Mouse (Mus musculus) ovary, postnatal 36 days (tissue): Measurements from ENCODE around the gene Gpr12.
"Not testable (repeated sequence)": the region's sequence is repeated elsewhere in the genome, so short reads cannot be mapped to it uniquely, and the experiment has no call there.

Experiments used
- DNase-seq: peaks from one replicate; pipeline ENCODE4 v3.0.0; 2022; ENCODE audit warnings: low spot score, mixed read lengths

The Gpr12 gene

DNA sequence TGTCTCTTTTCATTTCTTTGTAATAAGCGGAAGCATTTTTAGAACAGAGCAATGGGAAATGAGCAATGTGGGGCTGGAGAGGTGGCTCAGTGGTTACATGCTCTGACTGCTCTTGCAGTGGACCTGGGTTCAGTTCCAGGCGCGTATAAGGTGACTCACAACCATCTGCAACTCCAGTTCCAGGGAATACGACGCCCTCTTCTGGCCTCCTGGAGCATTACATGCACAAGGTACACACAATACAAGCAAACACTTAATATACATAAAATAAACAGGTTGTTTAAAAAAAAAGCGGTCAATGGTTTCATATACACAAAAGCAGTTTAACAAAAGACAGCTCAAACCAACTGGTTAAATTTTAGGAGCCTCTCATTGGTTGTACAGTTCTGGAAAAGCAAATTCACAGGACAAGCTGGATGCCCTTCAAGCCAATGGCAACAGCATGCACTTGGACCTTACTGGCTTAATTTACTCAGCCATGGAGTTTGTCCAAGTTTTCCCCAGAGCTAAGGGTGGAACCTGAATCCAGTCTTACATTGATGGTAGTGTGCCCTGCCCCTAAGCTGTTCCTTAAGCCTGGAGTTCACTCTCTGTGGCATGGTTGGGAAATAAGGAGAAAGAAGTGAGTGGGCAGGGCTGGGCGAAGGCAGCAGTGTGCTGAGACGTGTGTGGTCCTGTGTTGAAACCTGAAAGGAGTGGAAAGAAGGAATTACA is 1.5 kb upstream of the Gpr12 start:
- DNase-seq = no peak

DNA sequence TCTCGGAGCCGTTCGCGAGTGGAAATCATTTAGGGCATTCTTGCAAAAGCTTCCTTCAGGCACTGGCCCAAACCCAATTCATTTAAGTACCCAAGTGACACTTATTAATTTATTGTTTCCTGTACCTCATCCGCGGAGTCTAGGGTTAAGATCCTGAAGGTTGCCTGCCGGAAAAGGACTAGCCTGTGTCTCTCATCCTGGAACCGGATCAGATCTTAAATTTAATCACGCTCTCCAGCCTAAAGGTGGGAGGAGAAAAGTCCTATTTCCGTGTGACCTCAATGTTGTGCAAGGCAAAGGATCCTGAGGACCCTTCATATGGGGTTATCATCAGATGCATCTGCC is 240 bp upstream of the Gpr12 start:
- no peak for DNase-seq

DNA sequence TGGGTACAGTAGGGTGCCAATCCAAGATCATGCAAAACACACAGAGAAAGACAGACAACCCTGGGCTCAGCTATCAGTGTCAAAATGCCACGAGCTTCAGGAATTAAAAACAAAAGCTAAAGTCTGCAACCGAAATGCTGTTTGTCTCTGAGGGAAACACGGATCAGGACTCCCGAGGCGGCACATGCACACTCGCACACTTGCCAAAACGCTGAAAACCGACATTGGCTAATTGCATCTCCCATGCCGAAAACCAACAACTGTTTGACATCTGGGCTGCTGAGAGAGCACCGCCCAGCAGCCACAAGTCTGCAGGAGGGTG is 922 bp downstream of the Gpr12 start:
- DNase-seq = no peak

DNA sequence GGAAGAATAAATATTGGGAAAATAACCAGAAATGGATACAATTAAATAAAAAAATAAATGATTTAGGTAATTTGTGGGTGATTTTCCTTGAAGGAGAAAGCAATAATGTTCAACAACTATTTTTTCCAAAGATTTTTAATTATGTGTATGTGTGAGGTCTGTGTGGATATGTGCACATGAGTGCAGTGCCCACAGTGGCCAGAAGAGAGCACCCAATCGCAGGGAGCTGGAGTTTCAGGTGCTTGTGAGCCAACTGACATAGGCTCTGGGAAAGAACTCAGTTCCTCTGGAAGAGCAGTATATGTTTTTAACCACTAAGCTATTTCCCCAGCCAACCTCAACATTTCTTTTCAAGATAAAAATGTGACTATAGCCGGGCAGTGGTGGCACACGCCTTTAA is 8.4 kb downstream of the Gpr12 start:
- DNase-seq = no peak

DNA sequence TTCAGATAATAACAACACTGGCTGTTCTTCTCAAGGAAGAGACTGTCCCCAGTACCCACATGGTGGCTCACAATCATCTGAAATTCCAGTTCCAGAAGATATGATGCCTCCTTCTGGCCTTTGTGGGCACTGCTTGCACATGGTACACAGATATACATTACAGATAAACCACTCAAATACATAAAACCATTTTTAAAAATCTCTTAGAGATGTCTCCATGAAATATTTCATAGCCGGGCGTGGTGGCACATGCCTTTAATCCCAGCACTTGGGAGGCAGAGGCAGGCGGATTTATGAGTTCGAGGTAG is 12.3 kb downstream of the Gpr12 start:
- not testable (repeated sequence) for DNase-seq

DNA sequence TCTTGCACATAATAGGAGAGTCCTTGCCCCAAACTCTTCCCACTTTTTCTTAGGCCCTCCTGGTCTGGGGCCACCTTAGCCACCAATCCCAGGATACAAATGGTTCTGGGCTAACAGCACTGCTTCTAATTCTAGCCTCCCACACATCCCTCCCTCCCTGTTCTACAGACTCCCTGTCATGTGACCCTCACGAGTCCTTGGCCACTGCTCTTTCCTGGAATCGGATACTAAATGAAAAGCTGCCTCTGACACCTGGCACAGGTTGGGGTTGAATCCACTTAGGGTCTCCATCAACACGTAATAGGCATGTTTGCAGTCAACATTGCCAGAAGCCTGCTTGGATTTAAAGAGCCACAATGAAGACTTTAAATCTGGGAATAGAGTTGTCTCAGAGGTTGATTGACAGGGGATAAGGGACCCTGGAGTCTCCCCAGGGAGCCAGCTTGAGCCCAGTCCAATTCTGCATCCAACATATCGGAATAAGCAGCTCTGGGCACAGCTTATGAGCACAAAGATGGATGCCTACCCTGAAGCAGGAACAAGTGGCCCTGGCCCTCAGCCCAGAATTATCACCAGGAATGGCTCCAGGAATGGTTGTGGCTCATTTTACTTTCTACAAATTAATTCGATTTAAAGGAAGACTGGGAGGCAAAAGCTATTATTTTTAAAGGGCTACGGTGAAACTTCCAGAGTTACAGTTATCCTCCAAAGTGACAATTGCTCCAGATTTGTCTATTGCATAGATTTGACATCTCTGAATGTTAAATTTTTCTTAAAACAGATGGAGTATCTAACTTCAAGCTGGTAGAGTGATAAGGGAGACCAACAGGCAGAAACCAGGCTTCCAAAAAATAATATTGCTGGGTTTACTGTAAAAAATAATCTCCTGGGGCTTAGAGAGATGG is 13.0 kb downstream of the Gpr12 start:
- DNase-seq = not testable (repeated sequence)

DNA sequence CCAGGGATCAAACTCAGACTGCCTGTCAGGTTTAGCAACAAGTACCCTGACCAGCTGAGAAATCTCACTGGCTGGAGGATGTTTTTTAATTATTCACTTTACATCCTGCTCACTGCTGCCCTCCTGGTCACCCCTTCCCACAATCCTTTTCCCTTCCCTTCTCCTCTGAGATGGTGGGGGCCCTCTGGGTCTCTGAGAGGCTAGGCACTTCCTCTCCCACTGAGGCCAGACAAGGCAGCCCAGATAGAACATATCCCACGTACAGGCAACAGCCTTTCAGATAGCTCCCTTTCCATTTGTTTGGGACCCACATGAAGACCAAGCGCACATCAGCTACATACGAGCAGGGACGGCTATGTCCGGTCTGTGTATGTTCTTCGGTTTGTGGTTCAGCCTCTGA is 14.9 kb downstream of the Gpr12 start:
- not testable (repeated sequence) for DNase-seq

DNA sequence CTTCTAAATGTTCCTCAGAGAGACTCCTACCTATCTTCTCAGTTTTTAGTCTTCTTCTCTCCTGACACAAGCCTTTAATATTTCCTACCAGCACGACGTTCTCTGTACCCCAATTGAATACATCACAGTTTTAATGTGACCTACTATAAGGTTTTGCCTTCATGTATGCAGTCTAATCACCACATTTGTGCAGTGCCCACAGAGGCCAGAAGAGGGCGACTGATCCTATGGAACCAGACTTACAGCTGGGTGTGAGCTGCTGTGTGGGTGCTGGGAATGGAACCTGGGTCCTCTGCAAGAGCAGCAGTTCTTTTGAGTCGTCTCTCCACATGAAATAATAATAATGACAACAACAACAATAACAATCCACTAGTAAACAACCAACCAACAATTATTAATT is 18.0 kb downstream of the Gpr12 start:
- DNase-seq = no peak

DNA sequence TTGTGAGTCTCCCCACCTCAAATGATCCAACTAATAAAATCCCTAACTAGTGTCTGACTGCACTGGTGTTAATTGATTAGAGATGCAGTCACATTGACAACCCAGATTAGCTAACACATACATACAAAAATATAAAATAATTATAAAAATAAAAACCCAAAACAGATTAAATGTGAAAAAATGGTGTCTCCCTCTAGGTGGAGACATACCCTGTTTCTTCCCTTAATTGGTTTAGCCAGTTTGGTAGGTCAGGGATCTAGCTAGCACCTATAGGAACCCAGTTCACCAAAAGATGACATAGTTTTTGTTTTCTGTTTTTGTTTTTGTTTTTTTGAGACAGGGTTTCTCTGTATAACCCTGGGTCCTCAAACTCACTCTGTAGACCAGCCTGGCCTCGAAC is 20.8 kb downstream of the Gpr12 start:
- no peak for DNase-seq

DNA sequence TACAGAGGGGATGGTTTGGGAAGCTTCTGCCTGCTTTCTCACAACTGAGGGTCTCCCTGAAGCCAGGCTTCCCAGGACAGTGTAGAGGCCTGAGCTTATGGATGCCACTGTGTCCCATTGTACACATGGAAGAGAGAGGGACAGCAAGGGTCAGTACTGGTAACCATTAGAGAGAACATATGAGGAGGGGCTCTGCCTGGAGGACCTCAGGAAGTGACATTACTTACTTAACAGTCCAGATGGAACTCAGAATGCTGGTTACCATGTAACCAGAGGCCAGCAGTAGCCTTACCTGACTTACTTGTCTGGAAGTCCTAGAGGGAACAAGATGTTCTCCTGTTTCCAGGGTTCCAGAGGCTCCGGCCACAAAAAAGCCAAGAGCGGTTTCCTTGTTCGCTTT is 29.2 kb downstream of the Gpr12 start, which contains the start of gene Gm3415:
Gm3415 (plus strand) TSS at position 301 of the 400 bp plus-strand sequence.
- DNase-seq = not testable (repeated sequence)

DNA sequence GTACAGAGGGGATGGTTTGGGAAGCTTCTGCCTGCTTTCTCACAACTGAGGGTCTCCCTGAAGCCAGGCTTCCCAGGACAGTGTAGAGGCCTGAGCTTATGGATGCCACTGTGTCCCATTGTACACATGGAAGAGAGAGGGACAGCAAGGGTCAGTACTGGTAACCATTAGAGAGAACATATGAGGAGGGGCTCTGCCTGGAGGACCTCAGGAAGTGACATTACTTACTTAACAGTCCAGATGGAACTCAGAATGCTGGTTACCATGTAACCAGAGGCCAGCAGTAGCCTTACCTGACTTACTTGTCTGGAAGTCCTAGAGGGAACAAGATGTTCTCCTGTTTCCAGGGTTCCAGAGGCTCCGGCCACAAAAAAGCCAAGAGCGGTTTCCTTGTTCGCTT is 47.7 kb downstream of the Gpr12 start, which contains the start of gene Gm3409:
Gm3409 (plus strand) TSS at position 301 of the 400 bp plus-strand sequence.
- DNase-seq = not testable (repeated sequence)
